Mouse (Mus musculus) layer of hippocampus, adult 8-10 months (tissue): ENCODE data around the gene Garem2. TPM values are rescaled to one million over a fixed set of nuclear protein-coding genes. Genes with fewer than 3 reads are reported as not detected.
A peak's percentile ranks its signal among the peaks of the same experiment; 100 is the strongest.
"Not testable (repeated sequence)": the region's sequence is repeated elsewhere in the genome, so short reads cannot be mapped to it uniquely, and the experiment has no call there.

ENCODE experiments used
- DNase-seq, 2 experiments: peaks; one replicate each; pipeline ENCODE4 v3.0.0; 2022; ENCODE audit warnings: low spot score in 2 of 2
- total RNA-seq, 4 experiments: library from RNA; stranded (reverse); gene quantifications; 2 replicates each; pipeline ENCODE4 v1.2.4; 2022

The Garem2 gene
- total RNA-seq: 10 to 100 TPM; 13.2 to 14.3 (median 13.7) TPM

DNA sequence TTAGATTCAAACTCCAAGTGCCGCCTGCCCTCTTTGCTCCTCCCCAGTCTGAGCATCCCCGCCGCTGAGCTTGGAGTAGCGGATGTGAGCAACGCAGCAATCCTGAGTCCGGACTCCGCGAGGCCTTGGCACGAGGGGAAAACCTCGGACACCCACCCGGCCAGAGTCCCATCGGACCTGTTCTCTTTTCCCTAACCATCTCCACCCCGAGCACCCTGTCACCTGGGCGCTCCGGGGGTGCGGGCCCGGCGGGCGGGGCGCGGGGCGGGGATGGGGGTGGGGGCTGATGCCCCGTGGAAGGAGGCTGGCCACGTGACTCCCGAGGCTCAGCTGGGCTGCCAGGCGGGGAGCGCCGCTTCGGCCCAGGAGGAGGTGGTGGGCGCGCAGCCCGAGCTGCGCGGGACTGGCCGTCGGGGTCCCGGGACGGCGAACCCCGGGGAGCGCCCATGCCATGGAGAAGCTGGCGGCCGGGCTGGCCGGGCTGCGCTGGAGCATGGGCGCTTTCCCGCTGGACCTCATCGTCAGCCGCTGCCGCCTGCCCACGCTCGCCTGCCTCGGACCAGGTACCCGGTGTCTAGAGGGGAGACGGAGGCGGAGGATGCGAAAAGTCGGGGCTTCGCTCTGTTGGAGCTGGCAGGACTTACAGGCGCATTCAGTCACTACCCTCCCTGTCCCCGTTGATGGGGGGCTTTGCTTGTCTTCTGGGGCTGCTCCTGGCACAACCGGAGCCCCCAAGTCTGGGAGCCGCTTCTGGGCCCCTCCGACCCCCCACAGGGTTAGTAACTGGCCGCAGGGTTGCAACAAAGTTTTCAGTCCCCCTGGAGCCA, at the start of gene Garem2:
Gene Garem2, plus strand, starts transcription at position 321 of the 827 bp plus-strand sequence.
- no peak for DNase-seq

DNA sequence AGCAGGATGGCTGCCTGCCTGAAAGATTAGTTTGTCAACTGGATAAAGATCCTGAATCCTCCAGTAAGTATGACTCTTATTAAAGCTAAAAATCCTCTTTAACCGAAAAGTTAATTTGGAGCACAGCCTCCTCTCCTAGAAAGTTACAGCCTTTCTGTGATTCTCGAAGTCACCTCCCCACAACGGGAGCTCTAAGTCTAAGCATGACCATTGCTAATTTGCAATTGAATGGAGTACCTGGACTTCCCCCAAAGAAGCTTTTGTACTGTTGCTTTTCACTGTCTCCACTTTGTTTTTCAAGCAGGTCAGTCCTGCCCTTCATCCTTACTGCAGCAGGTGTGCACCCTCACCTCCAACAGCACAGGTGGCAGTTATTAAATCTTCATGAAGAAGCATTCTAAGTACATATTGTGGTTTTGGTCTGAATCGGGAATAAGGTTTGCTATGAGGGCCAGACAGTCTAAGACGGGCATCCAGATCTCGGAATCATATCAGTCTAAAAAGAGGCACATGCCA, 46.7 kb upstream of the Garem2 start:
- no peak for DNase-seq

DNA sequence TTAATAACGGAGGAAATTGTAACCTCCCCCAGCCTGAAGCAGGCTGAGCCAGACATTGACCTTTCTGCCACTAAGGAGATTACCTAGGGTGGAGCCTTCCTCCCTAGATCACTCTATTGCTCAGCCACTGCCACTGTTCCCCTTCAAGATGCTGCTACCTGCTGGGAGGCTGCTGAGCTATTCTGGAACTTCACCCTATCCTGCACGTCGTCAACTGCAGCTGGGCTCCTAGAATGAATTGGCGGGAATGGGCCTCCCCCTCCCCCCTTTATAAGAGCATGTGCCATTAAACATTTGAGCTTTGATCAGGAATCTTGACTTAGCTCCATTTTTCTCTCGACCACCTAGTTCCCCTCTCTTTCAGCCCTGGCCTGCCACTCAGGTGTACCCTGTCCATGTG, 45.4 kb upstream of the Garem2 start:
- not testable (repeated sequence) for DNase-seq

DNA sequence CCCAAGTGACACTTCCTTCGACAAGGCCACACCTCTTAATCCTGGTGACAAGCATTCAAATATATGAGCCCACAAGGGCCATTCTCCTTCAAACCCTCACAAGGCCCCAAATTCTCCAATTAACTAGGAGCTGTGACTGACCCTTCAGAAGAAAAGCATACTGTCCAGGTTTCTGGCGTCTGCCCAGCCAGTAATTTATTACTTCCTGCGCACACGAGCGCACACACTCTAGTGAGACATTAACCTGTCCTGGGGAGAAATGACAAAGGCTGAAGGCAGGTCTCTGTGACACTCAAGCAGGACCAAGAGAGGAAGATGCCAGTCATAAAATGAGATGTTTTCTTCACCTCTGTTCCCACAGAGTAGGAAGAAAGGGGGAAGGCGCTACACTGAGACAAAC, 37.2 kb upstream of the Garem2 start:
- no peak for DNase-seq

DNA sequence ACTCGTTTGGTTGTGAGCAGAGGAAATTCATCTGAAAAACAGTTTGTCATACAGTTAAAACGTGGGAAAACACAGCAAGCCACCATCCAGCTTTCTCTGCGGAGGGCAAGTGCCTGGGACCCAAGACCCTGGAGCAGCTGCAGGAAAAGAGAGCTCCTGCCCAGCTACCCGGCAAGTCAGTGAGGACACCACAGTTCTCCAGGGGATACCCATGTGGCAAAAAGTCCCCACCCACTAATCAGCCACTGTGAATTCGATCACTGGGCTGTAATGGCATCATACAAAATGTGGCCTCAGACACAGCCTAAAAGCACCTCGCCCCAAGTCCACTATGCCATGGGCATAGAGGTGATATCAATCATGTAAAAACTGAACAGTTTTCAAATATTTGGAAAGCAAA, 33.3 kb upstream of the Garem2 start:
- no peak for DNase-seq

DNA sequence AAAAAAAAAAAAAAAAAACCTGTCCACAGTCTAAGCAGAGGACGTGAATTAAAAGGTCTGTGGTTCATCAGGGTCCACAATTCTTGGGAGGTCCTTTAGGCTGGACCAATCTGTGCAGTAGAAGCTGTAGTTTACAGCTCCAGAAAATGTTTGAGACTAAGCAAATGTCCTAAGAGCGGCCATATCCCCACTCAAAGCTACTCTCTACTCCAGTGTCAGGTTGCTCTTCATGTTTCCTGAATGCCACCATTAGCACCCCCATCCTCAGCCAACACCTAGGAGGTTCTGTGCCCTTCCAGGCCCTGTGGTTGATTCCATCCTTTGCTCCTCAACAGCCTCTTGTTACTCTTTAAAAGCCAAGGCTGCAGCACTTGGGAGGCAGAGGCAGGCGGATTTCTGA, 32.6 kb upstream of the Garem2 start:
- no peak for DNase-seq

DNA sequence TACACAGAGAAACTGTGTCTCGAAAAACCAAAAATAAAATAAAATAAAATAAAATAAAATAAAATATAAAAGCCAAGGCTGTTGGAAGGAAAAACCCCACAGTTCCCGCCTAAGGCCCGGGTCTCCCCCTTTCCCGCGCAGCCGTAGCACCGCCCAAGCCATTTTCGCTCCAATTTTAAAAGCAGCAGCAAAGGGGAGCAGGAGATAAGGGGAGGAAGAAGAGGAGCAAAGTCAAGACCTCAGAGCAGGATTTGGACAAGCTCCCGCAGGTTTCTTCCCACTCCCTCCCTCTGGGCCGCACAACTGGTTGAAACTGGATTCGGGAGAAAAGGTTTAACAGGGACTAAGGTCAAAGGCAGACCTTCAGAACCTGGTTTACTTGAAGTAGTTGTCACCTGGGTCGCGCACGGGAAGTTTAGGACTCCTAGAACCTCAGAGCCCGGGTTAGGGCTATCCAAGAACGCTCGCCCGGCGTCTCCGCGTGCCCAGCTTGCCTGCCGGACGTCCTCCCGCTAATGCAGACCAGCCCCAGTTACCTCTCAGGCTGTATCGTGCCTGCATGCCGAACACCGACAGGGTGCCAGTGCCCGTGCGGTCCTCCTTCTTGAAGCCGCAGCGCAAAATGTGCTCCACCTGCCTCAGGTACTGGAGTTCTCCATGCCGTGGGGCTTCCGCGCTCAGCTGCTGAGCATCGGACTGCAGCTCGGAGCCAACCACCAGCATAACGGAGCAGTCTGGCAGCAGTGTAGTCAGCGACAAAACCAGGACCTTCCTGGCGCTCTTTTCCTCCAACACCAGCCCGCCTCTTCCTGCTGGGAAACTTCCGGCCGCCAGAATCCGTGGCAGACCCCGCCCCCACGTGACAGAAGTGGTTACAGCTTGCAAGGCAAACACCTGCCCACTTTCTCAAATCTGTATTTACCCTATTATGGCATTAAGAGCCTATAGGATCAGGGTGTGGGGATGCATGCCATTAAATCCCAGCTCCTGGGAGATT, 31.8 kb upstream of the Garem2 start, which contains the start of gene Tyms:
Gene Tyms, minus strand, starts transcription at position 793 of the 997 bp plus-strand sequence.
- DNase-seq: peak; percentile 44 to 65

DNA sequence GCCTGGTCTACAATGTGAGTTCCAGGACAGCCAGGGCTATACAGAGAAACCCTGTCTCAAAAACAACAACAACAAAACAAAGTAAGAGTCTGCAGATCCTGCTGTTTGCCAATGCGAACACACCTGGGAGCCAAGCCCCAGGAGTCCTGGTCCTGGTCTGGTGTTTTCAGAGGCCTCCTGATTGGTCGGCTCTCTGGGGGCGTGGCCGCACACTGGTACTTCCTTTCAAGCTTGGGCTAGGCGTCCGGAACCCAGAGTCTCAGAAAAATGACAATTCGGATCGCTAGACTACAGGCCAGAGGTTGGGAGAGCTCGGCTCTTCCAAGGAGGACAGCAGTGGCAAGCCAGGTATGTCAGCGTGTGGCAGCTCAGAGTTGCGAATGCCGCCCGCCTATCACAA, 12.3 kb upstream of the Garem2 start:
- DNase-seq: no peak

DNA sequence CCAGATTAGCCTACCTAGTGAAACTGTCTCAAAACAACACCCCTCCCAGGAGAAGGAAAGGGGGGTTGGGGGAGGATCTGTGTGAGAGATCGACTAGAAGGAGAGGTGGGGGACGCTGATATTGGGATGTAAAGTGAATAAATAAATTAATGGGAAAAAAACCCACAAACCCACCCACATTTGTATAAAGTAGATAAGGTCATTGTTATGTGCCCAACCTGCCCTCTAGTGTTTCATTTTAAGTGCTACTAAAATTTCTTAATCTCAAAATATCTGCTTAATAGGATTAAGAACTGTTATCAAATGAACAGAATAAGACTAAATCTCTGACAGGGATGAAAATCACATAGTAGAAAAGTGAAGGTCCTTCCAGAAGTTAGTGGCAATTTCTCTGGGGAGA, 10.6 kb upstream of the Garem2 start:
- no peak for DNase-seq

DNA sequence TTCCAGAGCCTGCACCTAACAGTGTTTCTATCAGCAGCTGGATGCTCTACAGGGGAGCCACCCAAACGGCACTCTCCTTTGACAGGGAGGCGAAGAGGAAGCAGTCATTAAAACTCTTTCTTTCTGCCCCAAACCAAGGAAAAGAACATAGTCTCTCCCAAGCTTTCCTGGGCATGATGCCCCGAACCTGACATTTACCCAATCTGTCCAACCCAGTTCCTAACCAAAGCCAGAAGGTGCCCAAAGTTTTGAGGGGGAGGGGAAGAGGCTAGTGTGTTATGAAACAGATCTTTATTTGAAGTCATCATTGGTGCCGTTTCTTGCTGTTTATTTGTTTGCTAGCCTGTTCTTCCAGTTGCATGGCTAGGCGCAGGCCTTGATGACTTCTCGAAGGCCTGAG, 9.2 kb upstream of the Garem2 start:
- DNase-seq: no peak

DNA sequence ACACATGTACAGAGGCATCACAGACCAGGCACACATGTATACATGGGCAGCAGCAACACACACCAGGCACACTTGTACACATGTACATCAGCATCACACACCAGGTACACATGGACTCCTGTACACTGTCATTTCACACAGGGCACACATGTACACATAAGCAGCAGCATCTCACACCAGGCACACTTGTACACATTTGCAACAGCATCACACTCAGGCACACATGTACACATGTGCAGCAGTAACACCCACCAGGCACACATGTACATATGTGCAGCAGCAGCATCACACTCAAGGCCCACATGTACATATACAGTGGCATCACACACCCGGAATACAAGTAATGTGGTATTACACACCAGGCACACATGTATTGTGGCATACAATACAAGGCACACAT, 6.7 kb upstream of the Garem2 start:
- DNase-seq: no peak

DNA sequence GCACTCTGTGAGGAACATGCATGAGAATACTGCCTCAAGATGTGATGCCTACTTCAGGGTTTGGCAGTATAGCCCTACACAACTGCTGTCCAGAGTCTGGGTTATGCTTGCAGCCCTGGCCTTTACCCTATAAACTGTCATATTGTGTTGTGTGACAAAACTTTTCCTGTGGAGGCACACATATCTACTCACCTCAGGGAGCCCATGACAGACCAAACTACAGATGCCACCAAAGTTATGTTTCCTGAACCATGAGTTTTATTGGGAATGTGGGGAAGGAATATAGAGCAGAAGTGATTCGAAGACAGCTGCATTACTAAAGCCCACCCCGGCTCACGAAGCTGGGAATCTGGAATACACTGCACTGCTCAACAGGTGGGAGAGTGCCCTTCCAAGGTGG, 1.6 kb upstream of the Garem2 start:
- DNase-seq: no peak

DNA sequence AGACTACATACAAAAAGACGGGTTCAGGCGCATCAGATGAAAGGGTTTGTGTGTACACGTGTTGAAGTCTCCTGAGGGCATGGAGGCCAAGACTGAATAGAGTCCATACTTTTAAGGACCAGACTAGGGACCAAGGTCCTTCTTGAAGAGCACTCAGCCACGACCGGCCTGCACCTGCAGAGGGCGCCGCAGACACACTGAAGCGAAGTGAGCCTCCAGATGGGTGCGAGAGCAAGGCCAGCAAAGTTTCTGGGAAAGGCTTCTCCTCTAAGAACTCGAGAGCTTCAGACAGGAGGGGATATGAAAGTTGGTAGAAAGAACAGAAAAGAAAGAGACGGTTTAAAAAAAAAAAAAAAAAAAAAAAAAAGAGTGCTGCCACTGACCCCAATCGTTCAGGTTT, 622 bp upstream of the Garem2 start:
- DNase-seq: no peak

DNA sequence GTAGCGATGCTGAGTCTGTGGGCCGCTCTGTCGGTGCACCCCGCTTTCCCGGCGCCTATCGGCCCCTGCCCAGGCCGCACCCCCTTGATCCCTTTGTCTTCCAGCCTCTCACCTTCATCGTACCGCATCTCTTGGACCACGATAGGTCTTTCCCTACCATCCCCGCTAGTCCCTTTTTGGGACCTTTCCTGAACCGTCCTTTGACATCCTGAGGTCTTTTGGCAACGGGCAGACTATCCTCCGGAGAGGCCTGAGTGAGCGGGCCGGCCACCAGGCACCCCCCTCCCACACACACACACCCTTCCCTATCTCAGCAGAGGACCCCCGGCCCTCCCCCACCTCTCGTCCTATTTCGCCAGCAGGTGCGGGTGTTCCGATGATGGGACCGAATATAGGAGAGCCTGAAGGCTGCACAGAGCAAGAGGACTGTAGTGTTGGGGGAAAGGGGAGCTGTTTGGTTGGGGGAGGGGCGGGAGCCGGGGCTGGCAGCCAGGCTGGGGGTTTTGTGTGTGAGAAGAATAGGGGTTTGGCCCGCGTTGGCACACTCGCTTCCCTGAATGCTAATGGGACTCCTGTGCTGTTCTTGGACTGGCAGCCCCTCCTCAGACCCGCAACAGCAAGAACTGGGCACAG, 823 bp downstream of the Garem2 start, which contains the start of gene 3110082J24Rik:
Gene 3110082J24Rik, minus strand, starts transcription at position 419 of the 633 bp plus-strand sequence.
- no peak for DNase-seq

DNA sequence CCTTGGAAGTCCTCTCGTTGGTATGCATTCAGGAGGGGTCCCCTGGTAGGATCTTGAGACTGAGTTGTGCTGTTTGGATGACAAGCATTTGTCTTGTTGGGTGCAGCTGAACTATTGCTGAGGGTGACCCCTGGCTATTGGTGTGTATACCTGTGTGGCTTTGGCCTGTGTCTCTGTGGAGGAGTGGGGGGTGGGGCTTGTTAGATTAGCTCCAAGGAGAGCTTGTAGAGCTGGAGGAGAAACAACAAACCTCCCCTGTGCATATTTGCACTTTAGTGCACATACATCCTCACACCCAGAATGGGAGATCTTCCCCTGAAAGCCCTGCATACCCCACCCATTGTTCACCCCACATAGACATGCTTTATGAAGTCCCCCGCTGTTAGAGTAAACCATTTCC, 1.8 kb downstream of the Garem2 start:
- no peak for DNase-seq

DNA sequence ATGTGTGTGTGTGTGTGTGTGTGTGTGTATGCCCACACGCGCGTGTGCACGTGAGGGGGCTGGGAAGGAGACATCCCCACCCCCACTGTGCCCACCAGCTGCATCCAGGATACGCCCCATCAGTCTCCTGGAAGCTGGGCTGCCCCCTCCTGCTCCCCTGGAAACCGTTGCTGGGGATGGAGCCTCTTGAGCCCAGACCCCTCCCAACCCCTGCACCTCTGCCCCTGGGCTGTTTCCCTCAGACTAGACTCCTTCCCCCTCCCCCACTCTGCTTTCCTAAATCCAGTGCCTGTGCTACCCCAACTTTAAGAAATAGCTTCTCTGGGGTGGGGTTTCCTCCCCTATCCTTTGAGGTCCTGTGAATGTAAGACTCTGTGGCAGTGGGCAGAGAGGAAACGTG, 2.2 kb downstream of the Garem2 start:
- DNase-seq: no peak

DNA sequence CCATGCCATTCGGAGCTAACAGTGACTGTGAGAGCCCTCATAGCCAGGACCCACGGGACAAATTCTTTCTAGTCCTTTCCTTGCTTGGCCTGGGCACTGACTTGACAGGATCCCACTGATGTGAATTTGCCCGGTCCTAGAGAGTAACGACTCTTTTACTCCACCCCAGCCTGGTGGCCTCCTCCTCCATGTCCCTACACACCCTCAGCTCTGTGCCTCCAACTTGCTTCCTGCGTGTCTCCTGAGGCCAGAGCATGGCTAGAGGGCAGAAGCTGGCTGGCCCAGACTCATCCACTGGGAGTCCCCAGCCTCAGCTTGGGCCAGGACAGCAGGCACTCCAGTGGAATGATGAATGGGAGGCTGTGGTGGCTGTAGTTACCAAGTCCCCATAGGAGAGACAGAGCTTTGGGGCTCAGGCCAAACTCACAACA, 2.7 kb downstream of the Garem2 start:
- DNase-seq: no peak

DNA sequence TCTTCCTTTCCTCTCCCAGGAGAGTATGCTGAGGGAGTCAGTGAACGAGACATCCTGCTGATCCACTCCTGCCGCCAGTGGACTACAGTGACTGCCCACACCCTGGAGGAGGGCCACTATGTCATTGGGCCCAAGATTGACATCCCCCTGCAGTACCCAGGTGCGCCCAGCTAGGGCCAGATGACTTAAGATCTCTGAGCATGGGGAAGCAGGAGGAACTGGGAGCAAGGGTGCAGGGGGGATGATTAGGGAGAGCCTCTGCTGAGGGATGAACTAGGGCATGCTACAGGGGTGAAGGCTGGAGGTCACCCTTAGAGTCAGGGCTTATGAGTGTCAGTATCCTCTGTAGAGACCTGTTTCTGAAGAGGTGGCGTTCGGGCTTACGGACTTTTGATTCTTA, 3.3 kb downstream of the Garem2 start:
- DNase-seq: no peak

DNA sequence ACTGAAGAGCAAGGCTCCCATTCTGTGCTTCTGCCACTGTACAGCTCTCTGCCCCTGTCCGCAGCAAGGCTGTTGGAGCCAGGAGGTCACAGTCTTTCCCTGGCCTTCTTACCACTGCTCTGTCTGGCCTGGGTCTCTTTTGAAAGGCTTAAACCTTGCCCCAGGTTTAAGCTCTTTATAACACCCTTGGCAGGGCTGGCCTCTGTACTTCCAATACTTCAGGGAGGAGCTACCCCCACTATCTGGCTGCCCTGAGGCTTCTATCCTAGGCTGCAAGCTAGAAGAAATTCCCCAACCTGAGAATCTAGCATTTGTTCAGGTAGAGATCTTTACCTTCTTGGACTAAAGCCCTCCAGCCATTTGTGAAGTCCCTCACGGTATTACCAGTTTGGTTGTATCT, 4.9 kb downstream of the Garem2 start:
- DNase-seq: no peak

DNA sequence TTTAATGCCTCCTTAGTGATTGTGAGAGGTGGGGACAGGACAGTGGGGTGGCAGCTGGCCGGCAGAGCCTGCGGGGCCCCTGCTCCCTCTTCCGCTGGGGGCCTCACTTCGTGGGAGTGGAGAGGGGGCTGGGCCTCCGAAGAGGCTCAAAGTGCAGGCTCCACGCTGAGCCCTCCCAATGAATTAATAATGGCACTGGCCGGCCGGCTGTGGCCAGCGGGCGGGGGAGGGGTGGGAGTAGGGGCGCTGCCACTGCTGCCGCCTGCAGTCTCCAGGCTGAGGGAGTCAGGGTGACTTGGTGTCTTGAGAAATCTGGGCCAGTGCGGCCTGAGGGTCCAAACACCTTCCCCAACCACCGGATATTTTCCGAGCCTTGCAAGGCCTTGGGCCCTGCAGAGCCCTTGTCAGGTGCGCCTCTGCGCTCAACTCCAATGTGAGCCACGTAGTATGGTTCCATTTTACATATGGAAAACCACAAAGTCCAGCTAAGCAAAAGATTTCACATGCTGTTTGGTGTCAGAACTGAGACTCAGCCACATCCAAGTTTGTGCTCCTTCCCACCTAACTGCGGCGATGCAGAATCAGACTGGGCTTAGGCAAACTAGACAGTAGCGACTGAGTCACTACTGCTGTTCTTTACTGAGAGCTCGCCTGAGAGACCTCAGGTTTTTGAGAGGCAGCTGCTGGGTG, 5.6 kb downstream of the Garem2 start:
- no peak for DNase-seq

DNA sequence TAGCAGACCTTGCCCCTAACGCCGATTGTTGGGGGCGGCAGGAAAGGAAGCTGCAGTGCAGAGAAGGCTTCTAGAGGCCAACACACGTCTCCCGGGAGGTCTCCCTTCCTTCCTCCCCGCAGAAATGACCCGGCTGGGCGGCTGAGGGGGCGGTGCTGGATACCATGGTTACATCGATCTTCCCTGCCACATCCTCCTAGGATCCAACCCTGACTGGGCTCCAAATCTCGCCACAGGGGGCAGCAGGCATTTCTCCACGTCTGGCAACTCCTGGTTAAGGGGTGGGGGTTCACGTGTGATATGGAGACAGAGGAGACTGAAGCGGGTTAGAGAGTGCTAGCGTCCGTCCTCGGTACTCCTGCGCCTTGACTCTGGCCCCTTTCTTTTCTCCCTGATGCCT, 6.2 kb downstream of the Garem2 start:
- DNase-seq: no peak
